Mouse (Mus musculus): ENCODE measurements at regions not wholly inside any gene's neighbourhood (a gene's known extent, or its start where the extent isn't known, plus 50 kb on each side); places are given as distances from the start of the nearest gene placed in this dataset.
"Not testable (repeated sequence)": the region's sequence is repeated elsewhere in the genome, so short reads cannot be mapped to it uniquely, and the experiment has no call there.

- H3K4me2 ChIP-seq (ENCODE audit: low read depth, low read length) = no peak overlapping the region
- peaks cover 4% of the 10 kb centered on the region; the same call in 1 of the 2 replicates for H3K4me1 ChIP-seq (ENCODE audit: control insufficient read depth, insufficient read depth, low read length)
- no peaks in the 10 kb centered on the region for H3K36me3 ChIP-seq (ENCODE audit: control insufficient read depth, insufficient read depth, low read length)
- no peaks in the 10 kb centered on the region for H3K9me3 ChIP-seq (ENCODE audit: control insufficient read depth, low read length)
- H3K27ac ChIP-seq (ENCODE audit: low read depth, low read length) = no peak overlapping the region
- ATAC-seq (ENCODE audit: low read depth) = no peak
- H3K27me3 ChIP-seq (ENCODE audit: control insufficient read depth, insufficient read depth, low read length) = no peaks in the 10 kb centered on the region
- H3K4me3 ChIP-seq (ENCODE audit: low read depth, low read length) = no peak overlapping the region
- WGBS = 15% methylated on average over 8 of the region's 8 CpGs
- H3K9ac ChIP-seq (replicated peaks; ENCODE audit: low read depth, low read length) = no peak overlapping the region
Measured at GRCm38 (mm10) chr10:9338207-9338801, 336.7 kb downstream of the Samd5 start.

GRCm38 (mm10) chr10:9334245-9334845, 340.7 kb downstream of the Samd5 start:
- no peak overlapping the region for H3K27ac ChIP-seq (ENCODE audit: low read depth, low read length)

GRCm38 (mm10) chr10:9331694-9332093, 343.3 kb downstream of the Samd5 start:
- H3K4me1 ChIP-seq (ENCODE audit: control insufficient read depth, insufficient read depth, low read length) = peaks cover 4% of the 10 kb centered on the region; the same call in 1 of the 2 replicates
- WGBS = 17% methylated on average over 3 of the region's 3 CpGs
- no peaks in the 10 kb centered on the region for H3K36me3 ChIP-seq (ENCODE audit: control insufficient read depth, insufficient read depth, low read length)
- no peaks in the 10 kb centered on the region; the same call in 1 of the 2 replicates for H3K9me3 ChIP-seq (ENCODE audit: control insufficient read depth, low read length)
- H3K4me2 ChIP-seq (ENCODE audit: low read depth, low read length) = no peak overlapping the region
- no peak overlapping the region for H3K4me3 ChIP-seq (ENCODE audit: low read depth, low read length)
- no peak for ATAC-seq (ENCODE audit: low read depth)
- no peaks in the 10 kb centered on the region for H3K27me3 ChIP-seq (ENCODE audit: control insufficient read depth, insufficient read depth, low read length)
- H3K9ac ChIP-seq (replicated peaks; ENCODE audit: low read depth, low read length) = no peak overlapping the region
- H3K27ac ChIP-seq (ENCODE audit: low read depth, low read length) = no peak overlapping the region

More at GRCm38 (mm10) chr10:9334245-9334845, 340.7 kb downstream of the Samd5 start:
- Histone ChIP-seq H3K4me2 (ENCODE audit: low read depth, low read length) (no peak overlapping the region), H3K36me3 (ENCODE audit: control insufficient read depth, insufficient read depth, low read length) (no peaks in the 10 kb centered on the region), H3K27me3 (ENCODE audit: control insufficient read depth, insufficient read depth, low read length) (no peaks in the 10 kb centered on the region), H3K9ac (replicated peaks; ENCODE audit: low read depth, low read length) (no peak overlapping the region), H3K9me3 (ENCODE audit: control insufficient read depth, low read length) (no peaks in the 10 kb centered on the region), H3K4me3 (ENCODE audit: low read depth, low read length) (no peak overlapping the region), H3K4me1 (ENCODE audit: control insufficient read depth, insufficient read depth, low read length) (peaks cover 4% of the 10 kb centered on the region; the same call in 1 of the 2 replicates)
- 59% methylated on average over 10 of the region's 10 CpGs for WGBS
- no peak for ATAC-seq (ENCODE audit: low read depth)

GRCm38 (mm10) chr10:9328324-9328723, 346.7 kb downstream of the Samd5 start:
- no peak overlapping the region for H3K4me3 ChIP-seq (ENCODE audit: low read depth, low read length)
- H3K36me3 ChIP-seq (ENCODE audit: control insufficient read depth, insufficient read depth, low read length) = no peaks in the 10 kb centered on the region
- H3K4me2 ChIP-seq (ENCODE audit: low read depth, low read length) = no peak overlapping the region
- ATAC-seq (ENCODE audit: low read depth) = no peak
- WGBS = 95% methylated on average over 4 of the region's 4 CpGs
- H3K9ac ChIP-seq (replicated peaks; ENCODE audit: low read depth, low read length) = no peak overlapping the region
- H3K9me3 ChIP-seq (ENCODE audit: control insufficient read depth, low read length) = no peaks in the 10 kb centered on the region; the same call in 1 of the 2 replicates
- H3K27ac ChIP-seq (ENCODE audit: low read depth, low read length) = no peak overlapping the region
- H3K27me3 ChIP-seq (ENCODE audit: control insufficient read depth, insufficient read depth, low read length) = no peaks in the 10 kb centered on the region
- no peaks in the 10 kb centered on the region for H3K4me1 ChIP-seq (ENCODE audit: control insufficient read depth, insufficient read depth, low read length)

GRCm38 (mm10) chr10:9327881-9328280, 347.1 kb downstream of the Samd5 start:
- H3K36me3 ChIP-seq (ENCODE audit: control insufficient read depth, insufficient read depth, low read length); H3K4me1 ChIP-seq (ENCODE audit: control insufficient read depth, insufficient read depth, low read length); ATAC-seq (ENCODE audit: low read depth); H3K27ac ChIP-seq (ENCODE audit: low read depth, low read length); H3K27me3 ChIP-seq (ENCODE audit: control insufficient read depth, insufficient read depth, low read length); H3K4me2 ChIP-seq (ENCODE audit: low read depth, low read length); H3K4me3 ChIP-seq (ENCODE audit: low read depth, low read length); H3K9me3 ChIP-seq (ENCODE audit: control insufficient read depth, low read length); H3K9ac ChIP-seq (replicated peaks; ENCODE audit: low read depth, low read length): not testable (repeated sequence)
- 92% methylated on average over 4 of the region's 4 CpGs for WGBS

DNA sequence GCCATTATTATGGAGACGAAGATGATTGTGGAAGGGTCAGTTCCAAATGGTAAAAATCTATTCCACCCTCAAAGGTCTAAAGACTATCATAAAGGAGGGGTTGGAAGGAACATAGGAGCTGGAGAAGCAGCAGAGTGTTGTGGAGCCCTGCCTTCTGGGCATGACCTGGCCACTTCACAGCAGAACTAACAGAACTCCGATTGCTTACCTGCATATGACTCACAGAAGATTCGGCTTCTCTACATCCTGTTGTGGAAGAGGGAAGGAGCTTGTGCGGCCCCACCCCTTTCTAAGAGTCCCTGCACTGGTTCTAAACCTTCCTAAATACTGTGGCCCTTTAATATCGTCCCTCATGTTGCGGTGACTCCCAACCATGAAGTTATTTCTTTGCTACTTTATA, 362.7 kb downstream of the Samd5 start:
- Histone ChIP-seq H3K36me3 (ENCODE audit: control insufficient read depth, insufficient read depth, low read length) (no peaks in the 10 kb centered on the region), H3K4me1 (ENCODE audit: control insufficient read depth, insufficient read depth, low read length) (no peaks in the 10 kb centered on the region), H3K4me3 (ENCODE audit: low read depth, low read length) (no peak overlapping the region), H3K27me3 (ENCODE audit: control insufficient read depth, insufficient read depth, low read length) (no peaks in the 10 kb centered on the region), H3K9ac (replicated peaks; ENCODE audit: low read depth, low read length) (no peak overlapping the region), H3K9me3 (ENCODE audit: control insufficient read depth, low read length) (no peaks in the 10 kb centered on the region), H3K4me2 (ENCODE audit: low read depth, low read length) (no peak overlapping the region), H3K27ac (ENCODE audit: low read depth, low read length) (no peak overlapping the region)
- no peak for ATAC-seq (ENCODE audit: low read depth)
- WGBS = 92% methylated on average over 6 of the region's 6 CpGs

GRCm38 (mm10) chr10:9310346-9310745, 364.7 kb downstream of the Samd5 start:
- no peaks in the 10 kb centered on the region for H3K27me3 ChIP-seq (ENCODE audit: control insufficient read depth, insufficient read depth, low read length)
- H3K9me3 ChIP-seq (ENCODE audit: control insufficient read depth, low read length) = no peaks in the 10 kb centered on the region
- no peak overlapping the region for H3K4me2 ChIP-seq (ENCODE audit: low read depth, low read length)
- ATAC-seq (ENCODE audit: low read depth) = no peak
- 74% methylated on average over 5 of the region's 5 CpGs for WGBS
- no peak overlapping the region for H3K27ac ChIP-seq (ENCODE audit: low read depth, low read length)
- no peaks in the 10 kb centered on the region for H3K36me3 ChIP-seq (ENCODE audit: control insufficient read depth, insufficient read depth, low read length)
- no peaks in the 10 kb centered on the region for H3K4me1 ChIP-seq (ENCODE audit: control insufficient read depth, insufficient read depth, low read length)
- H3K4me3 ChIP-seq (ENCODE audit: low read depth, low read length) = no peak overlapping the region
- H3K9ac ChIP-seq (replicated peaks; ENCODE audit: low read depth, low read length) = no peak overlapping the region

DNA sequence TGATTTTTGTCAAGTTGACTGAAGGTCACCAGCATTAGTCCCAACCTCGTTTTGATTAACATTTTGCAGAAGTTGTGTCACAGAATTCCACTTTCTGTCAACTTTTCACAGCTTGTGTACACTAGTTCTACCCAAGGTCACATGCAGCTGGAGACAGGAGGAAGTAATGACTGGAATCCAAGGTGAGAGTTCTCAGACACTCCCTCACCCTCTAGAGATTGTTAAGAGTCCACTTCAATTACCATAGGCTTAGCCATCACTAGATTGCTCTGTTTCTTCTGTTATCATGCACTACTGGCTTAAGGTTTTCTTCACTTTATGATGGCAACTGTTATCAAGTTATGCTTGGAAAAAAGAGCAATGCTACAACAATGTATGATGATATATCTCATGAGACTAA, 379.0 kb downstream of the Samd5 start:
- Histone ChIP-seq H3K9me3 (ENCODE audit: control insufficient read depth, low read length) (no peaks in the 10 kb centered on the region), H3K27ac (ENCODE audit: low read depth, low read length) (no peak overlapping the region), H3K4me1 (ENCODE audit: control insufficient read depth, insufficient read depth, low read length) (no peaks in the 10 kb centered on the region), H3K27me3 (ENCODE audit: control insufficient read depth, insufficient read depth, low read length) (no peaks in the 10 kb centered on the region), H3K9ac (replicated peaks; ENCODE audit: low read depth, low read length) (no peak overlapping the region), H3K4me3 (ENCODE audit: low read depth, low read length) (no peak overlapping the region), H3K4me2 (ENCODE audit: low read depth, low read length) (no peak overlapping the region), H3K36me3 (ENCODE audit: control insufficient read depth, insufficient read depth, low read length) (no peaks in the 10 kb centered on the region)
- 39% methylated on average over 1 of the region's 1 CpGs for WGBS
- no peak for ATAC-seq (ENCODE audit: low read depth)

- H3K36me3 ChIP-seq (ENCODE audit: control insufficient read depth, insufficient read depth, low read length) = no peaks in the 10 kb centered on the region
- no peak overlapping the region for H3K9ac ChIP-seq (replicated peaks; ENCODE audit: low read depth, low read length)
- H3K27me3 ChIP-seq (ENCODE audit: control insufficient read depth, insufficient read depth, low read length) = no peaks in the 10 kb centered on the region
- ATAC-seq (ENCODE audit: low read depth) = no peak
- H3K9me3 ChIP-seq (ENCODE audit: control insufficient read depth, low read length) = no peaks in the 10 kb centered on the region
- WGBS = 48% methylated on average over 1 of the region's 1 CpGs
- H3K4me2 ChIP-seq (ENCODE audit: low read depth, low read length) = no peak overlapping the region
- H3K4me3 ChIP-seq (ENCODE audit: low read depth, low read length) = no peak overlapping the region
- no peaks in the 10 kb centered on the region for H3K4me1 ChIP-seq (ENCODE audit: control insufficient read depth, insufficient read depth, low read length)
- H3K27ac ChIP-seq (ENCODE audit: low read depth, low read length) = no peak overlapping the region
Measured at GRCm38 (mm10) chr10:9295269-9295668, 379.7 kb downstream of the Samd5 start.

All from neural tube, embryonic 14.5 days (tissue).